In genomic region chr14:60264990-60265876, GRCm38 (mm10) we compare ENCODE assay signal across 8 mouse cellular contexts. TPM values are rescaled to one million over a fixed set of nuclear protein-coding genes. Genes with fewer than 3 reads are reported as not detected.
DNase-seq lines count a peak whose midpoint lies in the region; ATAC-seq lines count a peak whose summit lies in the region.

Mtmr6 (plus strand) TSS chr14:60265228.

- H3K27ac ChIP-seq in lung, embryonic 16.5 days (ENCODE audit: low read length): peak within 1 kb of the TSS; percentile 85

- peak within 1 kb of the TSS; percentile 77 for H3K4me2 ChIP-seq in lung, embryonic 16.5 days (ENCODE audit: low read depth, low read length)

- peak within 1 kb of the TSS; percentile 90 for H3K9ac ChIP-seq in lung, embryonic 16.5 days (ENCODE audit: low read length)

- no peaks in the 10 kb centered on the region for H3K27me3 ChIP-seq in lung, embryonic 16.5 days (ENCODE audit: control insufficient read depth, insufficient read depth, low read depth, low read length)

- no peaks in the 10 kb centered on the region for H3K9me3 ChIP-seq in lung, embryonic 16.5 days (ENCODE audit: control insufficient read depth, low read length)

- WGBS in lung, embryonic 16.5 days: under 1% methylated on average over 51 of the region's 51 CpGs

- no peaks in the 10 kb centered on the region for H3K36me3 ChIP-seq in lung, embryonic 16.5 days (ENCODE audit: control insufficient read depth, insufficient read depth, low read length)

- peak; percentile 97 for DNase-seq in MEL-GATA-1-ER (ENCODE audit: extremely low read depth, low read depth)
- DNase-seq in cerebellum, adult 8-10 months: peak; percentile 94
- peak; percentile 98 for DNase-seq in forelimb bud, embryonic 11.5 days (ENCODE audit: low read depth, low spot score)
- DNase-seq in layer of hippocampus, adult 9-10 months (ENCODE audit: low spot score): peak; percentile 96
- DNase-seq in ovary, postnatal 10 days (ENCODE audit: low spot score): peak; percentile 79
- peak; percentile 90 to 93 for DNase-seq in thymus, postnatal 10 days (ENCODE audit: low spot score in 2 of 2)

- H3K4me3 ChIP-seq in lung, embryonic 16.5 days (ENCODE audit: low read length): peak within 1 kb of the TSS; percentile 94

- peaks cover 9% of the 10 kb centered on the region; the same call in 1 of the 2 replicates for H3K4me1 ChIP-seq in lung, embryonic 16.5 days (replicated peaks; ENCODE audit: control insufficient read depth, insufficient read depth, low read length)

- peak; percentile 98 for ATAC-seq in hematopoietic stem cell, adult 5-6 weeks (replicated peaks in 1 of 2; ENCODE audit: insufficient read depth in 1 of 2, low FRiP score in 2 of 2, low TSS enrichment in 1 of 2, low read depth in 1 of 2, poor library complexity in 2 of 2, severe bottlenecking in 2 of 2)
- peak; percentile 99 for ATAC-seq in lung, embryonic 16.5 days (ENCODE audit: low read depth)

RNA-seq across cellular contexts. Expression of gene Mtmr6, which starts in this region (rescaled TPM):
- total RNA-seq in hematopoietic stem cell, adult 5-6 weeks (2017): 60.0 and 67.3 TPM in 2 replicates
- polyA plus RNA-seq in lung, embryonic 16.5 days (2015; fragmentation: Nextera tagmentation; extraction: Ambion mirVana): 39.2 and 39.9 TPM in 2 replicates

Comparison
In these comparisons a context has a peak if more than half of its experiments do, and no peak if none do; other contexts are left out.
1. Peak in every context shown above with its lines: DNase-seq, ATAC-seq, H3K4me3 ChIP-seq and H3K27ac ChIP-seq.